Mouse (Mus musculus): Measurements from ENCODE around the gene Gabpb2.
"Not testable (repeated sequence)": the region's sequence is repeated elsewhere in the genome, so short reads cannot be mapped to it uniquely, and the experiment has no call there.

The Gabpb2 gene

GRCm38 (mm10) chr3:95159987-95160963 is 57.4 kb downstream of the Gabpb2 start, which contains the start of gene Sema6c:
Gene Sema6c, plus strand, starts transcription at chr3:95160457.
- peak; percentile 87 for DNase-seq

- no peak for DNase-seq
These were observed 58.2 kb downstream of the Gabpb2 start for GRCm38 (mm10) chr3:95159511-95159986.

DNA sequence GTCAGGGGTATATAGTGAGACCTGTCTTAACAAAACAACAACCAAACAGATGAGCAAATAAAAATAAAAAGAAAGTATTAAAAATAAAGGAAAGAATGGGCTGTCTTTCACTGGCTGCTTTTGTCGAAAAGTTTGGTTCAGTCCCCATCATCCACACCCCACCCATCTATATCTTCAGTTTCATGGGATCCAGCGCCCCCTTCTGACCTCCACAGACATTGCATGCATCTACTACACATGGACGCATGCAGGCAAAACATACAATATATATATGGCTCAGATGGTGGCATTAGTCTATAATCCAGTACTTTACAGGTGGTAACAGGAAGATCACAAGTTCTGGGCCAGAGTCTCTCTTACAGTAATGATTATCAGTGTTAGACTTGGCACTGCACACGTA is 63.8 kb downstream of the Gabpb2 start:
- DNase-seq = peak in 1 of 2 experiments; percentile 67

DNA sequence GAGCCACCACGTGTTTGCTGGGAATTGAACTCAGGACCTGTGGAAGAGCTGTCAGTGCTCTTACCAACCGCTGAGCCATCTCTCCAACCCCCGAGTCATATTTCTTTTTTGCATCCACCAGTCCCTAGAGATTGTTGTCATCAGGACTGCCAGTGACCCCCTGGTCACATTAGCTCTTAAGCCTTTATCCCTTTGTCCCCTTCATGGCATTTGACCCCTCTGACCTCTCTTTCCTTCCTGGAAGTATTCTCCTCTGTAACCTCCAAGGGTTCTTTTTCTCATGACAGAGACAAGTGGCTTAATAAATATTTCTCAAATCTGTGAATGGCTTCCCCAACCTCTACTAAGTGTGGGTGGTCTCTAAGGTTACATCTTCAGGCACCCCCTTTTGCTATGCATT is 69.8 kb downstream of the Gabpb2 start:
- DNase-seq = peak in 1 of 2 experiments; percentile 52

DNA sequence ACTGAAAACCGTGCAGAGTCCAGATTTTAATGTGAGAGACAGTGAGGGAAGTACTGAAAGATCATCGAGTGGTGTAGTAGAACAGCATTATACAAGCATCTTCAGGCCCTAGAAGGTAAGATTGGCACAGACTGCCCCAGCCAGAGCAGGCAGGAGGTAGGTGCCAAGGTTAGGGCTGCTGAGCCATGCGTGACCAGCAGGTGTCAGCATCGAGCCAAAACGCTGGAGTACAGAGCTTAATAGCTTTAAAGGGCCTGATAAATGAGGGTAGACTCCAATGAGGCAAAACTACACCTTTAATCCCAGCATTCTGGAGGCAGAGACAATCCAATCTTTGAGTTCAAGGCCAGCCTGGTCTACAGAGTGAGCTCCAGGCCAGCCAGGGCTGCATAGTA is 75.1 kb downstream of the Gabpb2 start:
- peak; percentile 84 to 94 for DNase-seq

DNA sequence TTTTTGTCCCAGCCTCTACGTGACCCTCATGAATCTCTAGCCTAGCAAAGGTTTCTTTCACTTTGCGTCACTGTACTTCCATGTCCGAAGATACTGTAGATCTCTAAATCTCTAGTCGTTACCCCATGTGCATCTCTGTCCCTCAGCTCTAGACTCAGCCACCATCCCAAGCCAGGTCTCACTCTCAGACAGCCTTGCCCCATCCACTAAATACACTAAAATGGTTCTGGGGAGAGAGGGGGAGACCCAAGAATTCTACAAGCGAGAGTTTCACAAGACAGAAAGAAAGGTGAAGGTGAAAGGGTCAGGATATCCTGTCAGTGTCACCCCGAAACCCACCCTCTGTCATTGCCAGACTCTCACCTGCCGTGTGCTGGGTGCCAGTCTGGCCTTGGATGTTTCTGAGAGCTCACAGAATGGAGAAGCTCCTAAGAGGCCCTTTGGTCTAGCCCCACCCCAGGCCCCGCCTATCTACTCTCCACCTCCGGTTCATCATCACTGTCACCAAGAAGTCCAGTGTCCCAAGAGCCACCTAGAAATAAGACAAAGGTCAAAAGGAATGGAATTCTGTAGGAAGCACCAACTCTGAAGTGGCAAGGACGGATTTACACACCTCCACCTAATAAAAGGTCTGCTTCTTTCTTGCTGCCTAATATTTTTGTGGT is 75.6 kb downstream of the Gabpb2 start, which contains the start of gene Tnfaip8l2:
Tnfaip8l2 (minus strand) TSS at position 409 of the 665 bp plus-strand sequence.
- no peak for DNase-seq

- DNase-seq = no peak
These were observed 76.2 kb downstream of the Gabpb2 start for GRCm38 (mm10) chr3:95141474-95141873.

- no peak for DNase-seq
These were observed 76.9 kb downstream of the Gabpb2 start for GRCm38 (mm10) chr3:95140795-95141194.

DNA sequence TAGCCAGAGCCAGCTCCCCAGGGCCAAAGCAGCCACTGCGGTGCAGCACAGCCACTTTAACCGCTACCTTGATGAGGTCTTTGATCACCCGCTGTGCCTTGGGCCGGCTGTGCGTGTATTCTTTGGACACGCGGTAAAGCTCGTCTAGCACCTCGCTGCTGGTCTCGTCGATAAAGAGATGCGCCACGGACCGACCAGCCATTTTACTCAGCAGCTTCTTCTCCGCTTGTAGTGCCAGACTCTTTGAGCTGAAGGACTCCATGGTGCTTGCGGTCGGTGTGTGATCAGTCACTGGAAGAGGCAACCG is 77.5 kb downstream of the Gabpb2 start:
- DNase-seq = no peak

- peak; percentile 89 to 90 for DNase-seq
These were observed 78.0 kb downstream of the Gabpb2 start for GRCm38 (mm10) chr3:95139586-95140288.

GRCm38 (mm10) chr3:95136336-95136735 is 81.4 kb downstream of the Gabpb2 start:
- DNase-seq = no peak

DNA sequence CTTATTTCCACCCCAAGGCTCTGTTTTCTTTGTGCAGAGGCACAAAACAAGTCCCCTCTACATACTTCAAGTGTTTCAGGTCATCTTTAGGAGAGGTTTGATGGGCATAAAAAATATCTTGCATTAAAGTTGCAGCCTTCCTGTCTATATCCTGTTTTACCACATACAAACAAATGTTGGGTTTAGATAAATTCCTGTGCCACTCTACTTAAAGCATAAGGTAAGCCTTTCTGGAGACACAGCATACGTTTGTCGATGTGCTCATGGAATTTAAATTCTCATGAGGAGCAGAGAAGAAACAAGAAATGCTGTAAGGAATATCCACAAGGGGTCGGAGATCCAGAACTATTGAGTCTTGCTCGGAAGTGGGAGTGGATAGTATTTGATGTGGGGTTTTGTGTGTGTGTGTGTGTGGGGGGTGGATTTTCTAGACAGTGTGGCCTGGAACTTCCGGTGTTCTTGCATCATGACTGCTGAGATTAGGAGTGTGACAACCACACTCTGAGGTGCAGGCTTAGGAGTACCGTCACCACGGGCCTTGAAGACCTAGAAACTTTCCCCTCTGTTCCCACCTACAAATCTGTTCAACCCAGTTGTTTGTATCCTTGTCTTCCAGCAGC is 82.2 kb downstream of the Gabpb2 start:
- no peak for DNase-seq

GRCm38 (mm10) chr3:95135023-95135422 is 82.7 kb downstream of the Gabpb2 start:
- peak; percentile 79 to 81 for DNase-seq

DNA sequence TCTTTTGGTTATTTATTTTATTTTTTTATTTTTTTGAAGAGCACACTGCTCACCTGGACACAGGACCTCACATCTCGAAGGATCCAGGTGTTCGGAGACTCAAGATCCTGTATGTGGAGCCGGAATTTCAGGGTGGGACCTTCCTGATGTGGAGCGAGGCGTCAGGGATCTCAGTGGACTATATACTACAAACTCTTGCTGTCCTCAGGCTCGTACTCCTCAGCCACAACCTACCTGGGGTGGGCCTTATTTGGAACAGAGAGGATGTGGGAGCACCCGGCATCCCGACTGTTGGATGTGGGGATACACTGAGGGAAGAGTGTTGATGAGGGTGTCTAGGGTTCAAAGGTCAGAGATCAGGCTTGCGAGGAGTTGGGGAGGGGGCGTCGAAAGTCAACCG is 83.6 kb downstream of the Gabpb2 start:
- DNase-seq = not testable (repeated sequence)

DNA sequence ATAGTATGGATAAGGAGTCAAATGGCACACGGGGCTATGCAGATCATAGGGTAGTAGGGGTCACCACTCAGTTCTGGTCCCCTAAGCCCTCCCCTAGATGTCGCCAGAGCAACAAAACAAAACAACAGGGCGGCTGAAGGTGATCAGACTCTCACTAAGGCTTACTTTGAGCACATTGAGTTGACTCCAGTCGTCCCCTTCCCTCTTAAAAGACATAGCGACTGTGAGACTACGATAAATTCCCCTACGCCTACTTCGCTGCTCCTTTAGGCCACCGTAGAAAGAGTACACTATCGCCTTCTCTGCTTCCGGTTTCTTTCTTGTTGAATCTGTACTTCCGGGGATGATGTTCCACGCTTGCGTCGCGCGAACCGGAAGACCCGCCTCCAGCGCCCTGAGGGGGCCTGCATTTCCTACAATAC is 84.0 kb downstream of the Gabpb2 start, which contains the start of the genes Scnm1 and Lysmd1:
Scnm1 (minus strand) TSS at position 332 of the 422 bp plus-strand sequence.
Lysmd1 (plus strand) TSS at position 409 of the 422 bp plus-strand sequence.
- DNase-seq = peak; percentile 93 to 97

GRCm38 (mm10) chr3:95133176-95133575 is 84.5 kb downstream of the Gabpb2 start:
- DNase-seq = no peak

GRCm38 (mm10) chr3:95132389-95132788 is 85.3 kb downstream of the Gabpb2 start:
- DNase-seq = not testable (repeated sequence)

Measured in kidney, adult 8-10 months (tissue).